Mouse (Mus musculus): ENCODE results near the gene Sec24b. TPM values are rescaled to one million over a fixed set of nuclear protein-coding genes. Genes with fewer than 3 reads are reported as not detected.

Gene Sec24b
- total and polyA plus RNA-seq, 2 experiments from 2014 or later, result 12.9 to 22.7 TPM

- Histone ChIP-seq H3K36me3 (replicated peaks; ENCODE audit: control insufficient read depth, insufficient read depth, low read length) (peaks cover 20% of the 10 kb centered on the region), H3K4me1 (ENCODE audit: control insufficient read depth, insufficient read depth) (no peaks in the 10 kb centered on the region), H3K9me3 (replicated peaks; ENCODE audit: control insufficient read depth, low read length) (no peaks in the 10 kb centered on the region), H3K9ac (replicated peaks; ENCODE audit: low read depth, low read length) (no peak overlapping the region), H3K27me3 (ENCODE audit: control insufficient read depth, insufficient read depth, low read length) (no peaks in the 10 kb centered on the region), H3K4me3 (ENCODE audit: low read depth, low read length) (no peak overlapping the region), H3K4me2 (ENCODE audit: low read depth, low read length) (no peak overlapping the region), H3K27ac (ENCODE audit: low read depth) (no peak overlapping the region)
- TF ChIP-seq CTCF (IDR thresholded peaks at IDR 0.05; ENCODE audit: low read depth) (no peak), EP300 (IDR thresholded peaks at IDR 0.05; ENCODE audit: low read depth) (no peak)
- 90% methylated on average over 9 of the region's 9 CpGs for WGBS
- ATAC-seq (ENCODE audit: insufficient read depth, low read depth) (no peak), DNase-seq (ENCODE audit: low spot score) (no peak)
These were observed 82.6 kb downstream of the Sec24b start for GRCm38 (mm10) chr3:129978716-129979115.

- 64% methylated on average over 5 of the region's 5 CpGs for WGBS
- Histone ChIP-seq H3K27ac (ENCODE audit: low read depth) (no peak overlapping the region), H3K4me2 (ENCODE audit: low read depth, low read length) (no peak overlapping the region), H3K36me3 (replicated peaks; ENCODE audit: control insufficient read depth, insufficient read depth, low read length) (no peaks in the 10 kb centered on the region), H3K4me3 (ENCODE audit: low read depth, low read length) (no peak overlapping the region), H3K27me3 (ENCODE audit: control insufficient read depth, insufficient read depth, low read length) (0 out of 2 replicates have a peak, but pooled peaks cover 1% of the 10 kb centered on the region), H3K9ac (replicated peaks; ENCODE audit: low read depth, low read length) (no peak overlapping the region), H3K4me1 (ENCODE audit: control insufficient read depth, insufficient read depth) (no peaks in the 10 kb centered on the region), H3K9me3 (replicated peaks; ENCODE audit: control insufficient read depth, low read length) (no peaks in the 10 kb centered on the region)
- DNase-seq (ENCODE audit: low spot score) (no peak), ATAC-seq (ENCODE audit: insufficient read depth, low read depth) (no peak)
- TF ChIP-seq EP300 (IDR thresholded peaks at IDR 0.05; ENCODE audit: low read depth) (no peak), CTCF (IDR thresholded peaks at IDR 0.05; ENCODE audit: low read depth) (no peak)
These were observed 85.0 kb downstream of the Sec24b start for GRCm38 (mm10) chr3:129976317-129976716.

- WGBS, result 16% methylated on average over 19 of the region's 19 CpGs
- DNase-seq (ENCODE audit: low spot score), result peak; percentile 48
- no peaks in the 10 kb centered on the region for H3K9me3 ChIP-seq (replicated peaks; ENCODE audit: control insufficient read depth, low read length)
- H3K27ac ChIP-seq (ENCODE audit: low read depth), result no peak overlapping the region
- peak overlapping the region; percentile 13; the same call in 1 of the 2 replicates for H3K9ac ChIP-seq (replicated peaks; ENCODE audit: low read depth, low read length)
- H3K4me2 ChIP-seq (ENCODE audit: low read depth, low read length), result peak overlapping the region; percentile 99
- 0 out of 2 replicates have a peak, but pooled peaks have one; percentile 34 for ATAC-seq (ENCODE audit: insufficient read depth, low read depth)
- no peak for TF ChIP-seq CTCF (IDR thresholded peaks at IDR 0.05; ENCODE audit: low read depth)
- TF ChIP-seq EP300 (IDR thresholded peaks at IDR 0.05; ENCODE audit: low read depth), result no peak
- H3K4me1 ChIP-seq (ENCODE audit: control insufficient read depth, insufficient read depth), result peaks cover 11% of the 10 kb centered on the region
- H3K27me3 ChIP-seq (ENCODE audit: control insufficient read depth, insufficient read depth, low read length), result peaks cover 6% of the 10 kb centered on the region; the same call in 1 of the 2 replicates
- peak overlapping the region; percentile 73 for H3K4me3 ChIP-seq (ENCODE audit: low read depth, low read length)
- no peaks in the 10 kb centered on the region for H3K36me3 ChIP-seq (replicated peaks; ENCODE audit: control insufficient read depth, insufficient read depth, low read length)
These were observed 90.5 kb downstream of the Sec24b start for GRCm38 (mm10) chr3:129970529-129971515.

GRCm38 (mm10) chr3:129969432-129970395, 91.6 kb downstream of the Sec24b start, which contains the start of gene Mcub:
Gene Mcub (minus strand): TSS chr3:129970206.
- DNase-seq (ENCODE audit: low spot score) (peak; percentile 21), ATAC-seq (ENCODE audit: insufficient read depth, low read depth) (peak; percentile 84)
- H3K9me3 ChIP-seq (replicated peaks; ENCODE audit: control insufficient read depth, low read length), result no peaks in the 10 kb centered on the region
- H3K27me3 ChIP-seq (ENCODE audit: control insufficient read depth, insufficient read depth, low read length), result peaks cover 6% of the 10 kb centered on the region; the same call in 1 of the 2 replicates
- 1% methylated on average over 60 of the region's 63 CpGs for WGBS
- H3K27ac ChIP-seq (ENCODE audit: low read depth), result no peak within 1 kb of the TSS
- peak within 1 kb of the TSS; percentile 13 for H3K9ac ChIP-seq (replicated peaks; ENCODE audit: low read depth, low read length)
- TF ChIP-seq EP300 (IDR thresholded peaks at IDR 0.05; ENCODE audit: low read depth), result no peak
- TF ChIP-seq CTCF (IDR thresholded peaks at IDR 0.05; ENCODE audit: low read depth), result no peak
- peak within 1 kb of the TSS; percentile 73 for H3K4me3 ChIP-seq (ENCODE audit: low read depth, low read length)
- peak within 1 kb of the TSS; percentile 99 for H3K4me2 ChIP-seq (ENCODE audit: low read depth, low read length)
- H3K4me1 ChIP-seq (ENCODE audit: control insufficient read depth, insufficient read depth), result peaks cover 11% of the 10 kb centered on the region
- no peaks in the 10 kb centered on the region for H3K36me3 ChIP-seq (replicated peaks; ENCODE audit: control insufficient read depth, insufficient read depth, low read length)

- peak overlapping the region; percentile 73; the same call in 1 of the 2 replicates for H3K4me3 ChIP-seq (ENCODE audit: low read depth, low read length)
- ATAC-seq (ENCODE audit: insufficient read depth, low read depth) (no peak), DNase-seq (ENCODE audit: low spot score) (no peak)
- 36% methylated on average over 10 of the region's 10 CpGs for whole genome bisulfite sequencing
- no peaks in the 10 kb centered on the region for H3K36me3 ChIP-seq (replicated peaks; ENCODE audit: control insufficient read depth, insufficient read depth, low read length)
- no peaks in the 10 kb centered on the region for H3K9me3 ChIP-seq (replicated peaks; ENCODE audit: control insufficient read depth, low read length)
- H3K4me2 ChIP-seq (ENCODE audit: low read depth, low read length), result peak overlapping the region; percentile 99
- H3K9ac ChIP-seq (replicated peaks; ENCODE audit: low read depth, low read length), result no peak overlapping the region
- H3K27ac ChIP-seq (ENCODE audit: low read depth), result no peak overlapping the region
- TF ChIP-seq EP300 (IDR thresholded peaks at IDR 0.05; ENCODE audit: low read depth) (no peak), CTCF (IDR thresholded peaks at IDR 0.05; ENCODE audit: low read depth) (no peak)
- peaks cover 11% of the 10 kb centered on the region for H3K4me1 ChIP-seq (ENCODE audit: control insufficient read depth, insufficient read depth)
- peaks cover 6% of the 10 kb centered on the region; the same call in 1 of the 2 replicates for H3K27me3 ChIP-seq (ENCODE audit: control insufficient read depth, insufficient read depth, low read length)
These were observed 92.3 kb downstream of the Sec24b start for GRCm38 (mm10) chr3:129969031-129969430.
